Mouse (Mus musculus) left cerebral cortex, postnatal 25 days (tissue): ENCODE data around the gene P2ry6. TPM values are rescaled to one million over a fixed set of nuclear protein-coding genes. Genes with fewer than 3 reads are reported as not detected.

ENCODE experiments used
- DNase-seq, 2 experiments: peaks; one replicate each; pipeline ENCODE4 v3.0.0; 2022; ENCODE audit warnings: low spot score in 2 of 2, mixed read lengths in 1 of 2
- intact Hi-C: fragments of 180-260 bp; cut with DNase I; formaldehyde crosslinking; loops from one replicate; pipeline ENCODE4 v1.15.1; 2025
- total RNA-seq, 2 experiments: library from RNA; stranded (reverse); gene quantifications; 2 replicates each; pipeline ENCODE4 v1.2.3; 2021

P2ry6 gene
- total RNA-seq, 2 experiments from 2014 or later: 2.5 to 4.1 TPM

- intact Hi-C loops: no loop called here
Observed at GRCm38 (mm10) chr7:100924200-100924599, 50.2 kb downstream of the P2ry6 start.

GRCm38 (mm10) chr7:100922907-100923306 lies 51.5 kb downstream of the P2ry6 start:
- intact Hi-C loops: no loop called here
- DNase-seq: no peak

More at GRCm38 (mm10) chr7:100924200-100924599, 50.2 kb downstream of the P2ry6 start:
- peak in 1 of 2 experiments; percentile 71 for DNase-seq

GRCm38 (mm10) chr7:100921289-100921688 lies 53.2 kb downstream of the P2ry6 start:
- DNase-seq: no peak
- intact Hi-C loops: no loop called here

- intact Hi-C loops: no loop called here
- DNase-seq: no peak
Observed at GRCm38 (mm10) chr7:100919809-100920107, 54.7 kb downstream of the P2ry6 start.

- intact Hi-C loops: no loop called here
Observed at GRCm38 (mm10) chr7:100919006-100919808, 55.2 kb downstream of the P2ry6 start.

GRCm38 (mm10) chr7:100918176-100918575 lies 56.3 kb downstream of the P2ry6 start:
- DNase-seq: no peak
- intact Hi-C loops: no loop called here

More at GRCm38 (mm10) chr7:100919006-100919808, 55.2 kb downstream of the P2ry6 start:
- DNase-seq: no peak

- intact Hi-C loops: no loop called here
- DNase-seq: no peak
Observed at GRCm38 (mm10) chr7:100917751-100918150, 56.7 kb downstream of the P2ry6 start.

GRCm38 (mm10) chr7:100916526-100916925 lies 57.9 kb downstream of the P2ry6 start:
- DNase-seq: no peak
- intact Hi-C loops: no loop called here

- intact Hi-C loops: no loop called here
Observed at GRCm38 (mm10) chr7:100915204-100915603, 59.2 kb downstream of the P2ry6 start.

GRCm38 (mm10) chr7:100911791-100912190 lies 62.7 kb downstream of the P2ry6 start:
- intact Hi-C loops: no loop called here
- DNase-seq: peak in 1 of 2 experiments; percentile 33

More at GRCm38 (mm10) chr7:100915204-100915603, 59.2 kb downstream of the P2ry6 start:
- DNase-seq: no peak

GRCm38 (mm10) chr7:100911246-100911770 lies 63.1 kb downstream of the P2ry6 start:
- no peak for DNase-seq
- intact Hi-C loops: no loop called here

GRCm38 (mm10) chr7:100908567-100908966 lies 65.9 kb downstream of the P2ry6 start:
- no peak for DNase-seq
- intact Hi-C loops: loop anchor here (10.0 kb wide), 1 partner anchor 376 kb away; no protein-coding TSS in a partner anchor

- intact Hi-C loops: loop anchor here (10.0 kb wide), 1 partner anchor 377 kb away; no protein-coding TSS in a partner anchor
- DNase-seq: no peak
Observed at GRCm38 (mm10) chr7:100908061-100908460, 66.4 kb downstream of the P2ry6 start.

GRCm38 (mm10) chr7:100907231-100907630 lies 67.2 kb downstream of the P2ry6 start:
- DNase-seq: peak; percentile 82 to 88
- intact Hi-C loops: loop anchor here (1.0 to 10.0 kb wide), 3 partner anchors 25 to 378 kb away; partner anchors contain the start of gene Arhgef17

GRCm38 (mm10) chr7:100906029-100906789 lies 68.2 kb downstream of the P2ry6 start:
- DNase-seq: no peak
- intact Hi-C loops: loop anchor here (2.0 to 10.0 kb wide), 2 partner anchors 147 to 379 kb away; no protein-coding TSS in a partner anchor

GRCm38 (mm10) chr7:100905037-100905436 lies 69.4 kb downstream of the P2ry6 start:
- intact Hi-C loops: loop anchor here (10.0 kb wide), 1 partner anchor 380 kb away; no protein-coding TSS in a partner anchor

GRCm38 (mm10) chr7:100904612-100905011 lies 69.8 kb downstream of the P2ry6 start:
- intact Hi-C loops: loop anchor here (10.0 kb wide), 1 partner anchor 380 kb away; no protein-coding TSS in a partner anchor
- no peak for DNase-seq

More at GRCm38 (mm10) chr7:100905037-100905436, 69.4 kb downstream of the P2ry6 start:
- DNase-seq: no peak

- intact Hi-C loops: loop anchor here (10.0 kb wide), 1 partner anchor 382 kb away; no protein-coding TSS in a partner anchor
- no peak for DNase-seq
Observed at GRCm38 (mm10) chr7:100902451-100903137, 71.9 kb downstream of the P2ry6 start.

- intact Hi-C loops: no loop called here
- no peak for DNase-seq
Observed at GRCm38 (mm10) chr7:100897828-100898227, 76.6 kb downstream of the P2ry6 start.
